Mouse (Mus musculus) ES-E14 (cell line): Measurements from ENCODE around the gene C730034F03Rik. TPM values are rescaled to one million over a fixed set of nuclear protein-coding genes. Genes with fewer than 3 reads are reported as not detected.

Source experiments
- DNase-seq: peaks from one replicate; pipeline ENCODE4 v3.0.0-alpha.2; 2013; ENCODE audit warnings: low read depth, low spot score
- H3K27ac ChIP-seq: 2 replicates; pipeline ENCODE4 v1.5.1; 2012; ENCODE audit warnings: low read depth, mild to moderate bottlenecking, low read length, moderate library complexity, mixed read lengths; ENCODE audit not compliant: poor library complexity, insufficient read depth, severe bottlenecking
- H3K36me3 ChIP-seq: 2 replicates; pipeline ENCODE4 v1.6.1; 2012; ENCODE audit warnings: mild to moderate bottlenecking, low read length, moderate library complexity, mixed read lengths; ENCODE audit not compliant: control insufficient read depth, poor library complexity, insufficient read depth, severe bottlenecking
- H3K4me1 ChIP-seq, 2 experiments: fragments of 150-350 bp in 1 of 2; sonication (generic) in 1 of 2; 2 replicates each; pipeline ENCODE4 v1.6.1; 2012; ENCODE audit warnings: low read length in 2 of 2, mild to moderate bottlenecking in 1 of 2, mixed read lengths in 1 of 2; ENCODE audit not compliant: control insufficient read depth in 2 of 2, insufficient read depth in 2 of 2, poor library complexity in 1 of 2
- H3K4me3 ChIP-seq, 2 experiments: fragments of 150-350 bp in 1 of 2; sonication (generic) in 1 of 2; 2 replicates each; pipeline ENCODE4 v1.5.1; 2012; ENCODE audit warnings: low read length in 2 of 2, low read depth in 1 of 2, mild to moderate bottlenecking in 1 of 2, mixed read lengths in 1 of 2; ENCODE audit not compliant: insufficient read depth in 1 of 2, poor library complexity in 1 of 2, severe bottlenecking in 1 of 2
- H3K9ac ChIP-seq: 2 replicates; pipeline ENCODE4 v1.6.1; 2012; ENCODE audit warnings: low read depth, mild to moderate bottlenecking, low read length, mixed read lengths; ENCODE audit not compliant: poor library complexity, insufficient read depth, severe bottlenecking
- H3K9me3 ChIP-seq: fragments of 150-350 bp; sonication (generic); 2 replicates; pipeline ENCODE4 v1.6.1; 2012; ENCODE audit warnings: low read depth, mild to moderate bottlenecking, low read length; ENCODE audit not compliant: control insufficient read depth, insufficient read depth
- CHD2 ChIP-seq: IDR thresholded peaks from 2 replicates; pipeline ENCODE4 v1.6.1; 2014; ENCODE audit warnings: mild to moderate bottlenecking, low read depth, low read length, inconsistent platforms
- HCFC1 ChIP-seq: IDR thresholded peaks from 2 replicates; pipeline ENCODE4 v1.6.1; 2012; ENCODE audit warnings: low read length, inconsistent platforms, borderline replicate concordance; ENCODE audit not compliant: insufficient read depth
- MAFK ChIP-seq: IDR thresholded peaks from 2 replicates; pipeline ENCODE4 v1.6.1; 2014; ENCODE audit warnings: mild to moderate bottlenecking, low read depth, low read length, inconsistent platforms; ENCODE audit not compliant: insufficient read depth
- ZC3H11A ChIP-seq: IDR thresholded peaks from 2 replicates; pipeline ENCODE4 v1.6.1; 2012; ENCODE audit warnings: low read depth, mild to moderate bottlenecking, inconsistent platforms, low read length, borderline replicate concordance
- ZNF384 ChIP-seq: IDR thresholded peaks from 2 replicates; pipeline ENCODE4 v1.6.1; 2012; ENCODE audit warnings: low read depth, low read length, inconsistent platforms
- in situ Hi-C, 2 experiments: fragments of 600-800 bp; cut with MboI; formaldehyde crosslinking; loops; one replicate each; pipeline ENCODE4 v1.15.1; 2025; ENCODE audit warnings: low sequenced_read_pairs in 2 of 2, inconsistent platforms in 1 of 2; ENCODE audit not compliant: unreplicated experiment in 2 of 2
- total RNA-seq: library from RNA; depleted of rRNA; stranded (reverse); fragments of 300-350 nt; gene quantifications from 2 replicates; pipeline ENCODE4 v1.2.3, GENCODE M21; 2012

The C730034F03Rik gene
- total RNA-seq, 1 experiment: 2.0 TPM

DNA sequence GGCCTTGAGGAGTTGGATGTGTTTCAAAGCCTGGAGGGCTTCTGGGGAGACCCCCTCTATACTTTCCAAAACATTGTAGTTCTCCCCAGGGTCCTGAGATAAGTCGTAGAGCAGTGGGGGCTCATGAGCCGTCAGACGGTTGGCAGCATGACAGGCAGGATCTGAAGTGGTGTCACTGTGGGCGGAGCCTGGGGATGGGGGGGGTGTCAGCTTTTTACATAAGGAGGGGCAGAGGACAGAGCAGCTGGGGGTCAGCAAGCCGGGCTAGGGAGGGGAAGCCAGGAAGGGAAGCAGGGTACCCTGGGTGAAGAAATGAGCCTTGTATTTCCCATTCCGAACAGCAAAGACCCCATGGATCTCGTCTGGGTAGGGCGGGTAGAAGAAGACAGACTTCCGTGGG lies 44.0 kb downstream of the C730034F03Rik start:
- DNase-seq: no peak
- Histone ChIP-seq H3K36me3 (peaks cover 5% of the 10 kb centered on the region; the same call in 1 of the 2 replicates), H3K4me3 (no peak overlapping the region), H3K9me3 (no peaks in the 10 kb centered on the region), H3K9ac (no peak overlapping the region), H3K4me1 (peaks cover 9 to 30% of the 10 kb centered on the region in 2 experiments), H3K27ac (no peak overlapping the region)
- TF ChIP-seq CHD2 (no peak), MAFK (no peak), ZNF384 (no peak), ZC3H11A (no peak), HCFC1 (no peak)
- in situ Hi-C loops: no loop called here

DNA sequence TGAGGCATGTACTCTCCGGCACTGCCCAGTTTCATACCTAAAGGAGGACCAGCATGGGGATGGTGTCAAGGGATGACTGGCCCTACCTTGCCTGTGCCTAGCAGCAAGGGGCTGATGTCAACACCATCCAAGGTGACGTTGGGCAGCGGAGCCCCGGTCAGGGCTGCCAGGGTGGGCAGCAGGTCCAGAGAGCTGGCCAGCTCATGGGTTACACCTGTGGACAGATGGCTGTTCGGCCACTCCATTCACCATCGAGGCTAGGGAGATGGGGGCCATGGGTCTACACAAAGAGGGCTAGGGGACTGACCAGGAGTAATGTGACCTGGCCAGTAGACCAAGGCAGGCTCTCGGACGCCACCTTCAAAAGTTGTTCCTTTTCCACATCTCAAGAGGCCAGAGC lies 44.5 kb downstream of the C730034F03Rik start:
- no peak for DNase-seq
- Histone ChIP-seq H3K27ac (no peak overlapping the region), H3K9me3 (no peaks in the 10 kb centered on the region), H3K36me3 (peaks cover 5% of the 10 kb centered on the region; the same call in 1 of the 2 replicates), H3K9ac (no peak overlapping the region), H3K4me3 (no peak overlapping the region), H3K4me1 (peaks cover 9 to 32% of the 10 kb centered on the region in 2 experiments)
- TF ChIP-seq ZNF384: no peak
- TF ChIP-seq HCFC1: no peak
- TF ChIP-seq ZC3H11A: no peak
- TF ChIP-seq MAFK: no peak
- no peak for TF ChIP-seq CHD2
- in situ Hi-C loops: no loop called here

DNA sequence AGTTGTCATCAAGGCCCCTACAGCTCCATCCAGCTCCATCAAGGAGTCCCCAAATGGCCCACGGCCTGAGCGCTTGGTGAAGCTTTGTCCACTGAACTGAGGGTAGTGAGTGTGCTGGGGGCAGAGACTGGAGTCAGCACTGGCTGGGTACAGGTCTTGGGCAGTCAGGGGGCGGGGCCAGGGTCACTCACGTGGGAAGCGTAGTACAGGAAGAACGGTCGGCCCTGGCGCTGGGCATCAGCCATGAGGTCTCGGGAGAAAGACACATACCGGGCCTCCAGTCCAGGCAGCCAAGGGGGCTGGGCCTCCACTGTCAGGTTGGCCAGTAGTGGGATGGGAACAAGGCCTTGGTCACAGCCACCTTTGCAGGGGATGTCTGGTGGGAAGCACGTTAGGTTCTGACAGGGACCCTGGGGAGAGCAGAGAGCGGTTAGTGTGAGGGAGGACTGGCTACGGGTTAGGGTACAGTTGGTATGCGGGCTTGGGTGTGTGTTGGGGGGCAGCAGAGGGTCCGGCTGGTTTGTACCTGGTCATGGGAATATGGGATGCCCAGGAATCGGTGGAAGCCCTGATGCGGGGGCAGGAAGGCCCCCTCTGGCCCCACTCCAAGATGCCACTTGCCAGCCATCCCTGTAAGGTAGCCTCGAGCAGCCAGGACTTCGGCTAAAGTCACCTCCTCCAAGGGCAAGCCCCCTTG lies 45.4 kb downstream of the C730034F03Rik start:
- H3K9me3 ChIP-seq: no peaks in the 10 kb centered on the region
- peaks cover 7 to 33% of the 10 kb centered on the region in 2 experiments; a peak in 3 of 4 replicates for H3K4me1 ChIP-seq
- 0 out of 2 replicates have a peak overlapping the region, but pooled peaks have one; percentile 68 for H3K9ac ChIP-seq
- no peak for TF ChIP-seq HCFC1
- TF ChIP-seq CHD2: no peak
- TF ChIP-seq MAFK: no peak
- TF ChIP-seq ZNF384: no peak
- TF ChIP-seq ZC3H11A: no peak
- peak overlapping the region in 1 of 2 experiments; percentile 63; a peak in 1 of 4 replicates for H3K4me3 ChIP-seq
- H3K27ac ChIP-seq: no peak overlapping the region
- no peak for DNase-seq
- in situ Hi-C loops: no loop called here
- peaks cover 6% of the 10 kb centered on the region; the same call in 1 of the 2 replicates for H3K36me3 ChIP-seq

DNA sequence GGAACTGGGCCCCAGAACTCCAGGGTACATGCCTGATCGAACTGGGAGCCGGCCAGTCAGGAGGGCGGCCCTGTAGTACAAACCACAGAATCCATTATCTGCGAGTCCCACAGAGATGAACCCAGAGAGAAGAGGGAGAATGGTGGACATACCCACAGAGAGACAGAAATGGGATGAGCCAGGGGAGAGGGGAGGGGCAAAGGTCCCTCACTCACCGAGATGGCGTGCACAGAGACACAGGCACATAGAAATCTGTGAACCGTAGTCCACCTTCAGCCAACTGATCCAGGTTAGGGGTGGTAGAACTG lies 45.9 kb downstream of the C730034F03Rik start:
- no peaks in the 10 kb centered on the region for H3K9me3 ChIP-seq
- no peak for DNase-seq
- peak overlapping the region; percentile 63 to 79; a peak in 3 of 4 replicates for H3K4me3 ChIP-seq
- no peak overlapping the region for H3K27ac ChIP-seq
- in situ Hi-C loops: no loop called here
- H3K4me1 ChIP-seq: peaks cover 5 to 37% of the 10 kb centered on the region in 2 experiments; a peak in 3 of 4 replicates
- H3K36me3 ChIP-seq: peaks cover 9% of the 10 kb centered on the region; the same call in 1 of the 2 replicates
- H3K9ac ChIP-seq: peak overlapping the region; percentile 68; the same call in 1 of the 2 replicates
- TF ChIP-seq ZNF384 (no peak), CHD2 (no peak), MAFK (no peak), HCFC1 (no peak)
